Mouse (Mus musculus) adrenal gland, postnatal 25 days (tissue): ENCODE data around the gene Nsun5. TPM values are rescaled to one million over a fixed set of nuclear protein-coding genes. Genes with fewer than 3 reads are reported as not detected.

Source experiments
- DNase-seq: peaks from one replicate; pipeline ENCODE4 v3.0.0; 2021; ENCODE audit warnings: mixed read lengths
- microRNA-seq, 2 experiments: library from miRNA; unstranded; fragments of <30 nt; microRNA quantifications; one replicate each; pipeline ENCODE4 v1.2.0; 2021
- total RNA-seq: library from RNA; stranded (reverse); gene quantifications from 2 replicates; pipeline ENCODE4 v1.2.3, GENCODE M21; 2021

Gene Nsun5
- total RNA-seq, 1 experiment from 2014 or later, result 25.0 TPM

DNA sequence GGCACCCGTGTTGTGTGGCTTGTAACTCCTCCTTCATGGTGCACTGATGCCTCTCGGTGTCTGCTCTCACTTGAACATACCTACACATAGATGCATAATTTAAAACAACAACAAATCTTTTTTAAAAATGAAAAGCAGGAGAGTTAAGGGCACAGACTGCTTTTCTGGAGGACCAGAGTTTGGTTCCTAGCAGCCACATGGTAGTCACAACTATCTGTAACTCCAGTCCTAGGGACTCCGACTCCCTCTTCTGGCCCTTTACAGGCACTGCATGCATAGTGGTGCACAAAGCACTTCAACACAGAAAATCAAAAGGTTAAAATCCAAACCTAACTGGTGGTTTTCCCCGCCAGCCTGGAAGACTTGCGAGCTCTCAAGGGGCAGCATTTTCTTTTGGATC, 3.8 kb downstream of the Nsun5 start:
- DNase-seq, result no peak

DNA sequence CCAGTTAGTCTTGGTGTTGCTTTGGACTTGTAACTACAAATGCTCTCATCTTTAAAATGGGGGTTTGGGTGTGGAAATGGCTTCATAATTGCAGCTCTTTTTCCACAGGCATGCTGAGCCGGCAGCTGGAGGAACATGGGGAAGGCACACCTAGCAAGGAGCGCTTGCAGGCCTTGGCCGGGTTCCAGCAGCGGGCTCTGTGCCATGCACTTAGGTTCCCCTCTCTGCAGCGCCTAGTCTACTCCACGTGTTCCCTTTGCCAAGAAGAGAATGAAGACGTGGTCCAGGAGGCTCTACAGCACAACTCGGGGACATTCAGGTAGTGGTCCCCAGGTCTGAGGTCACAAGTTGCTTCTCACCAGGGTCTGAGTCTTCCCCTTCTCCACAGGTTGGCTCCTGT, 5.4 kb downstream of the Nsun5 start:
- DNase-seq, result peak; percentile 66

DNA sequence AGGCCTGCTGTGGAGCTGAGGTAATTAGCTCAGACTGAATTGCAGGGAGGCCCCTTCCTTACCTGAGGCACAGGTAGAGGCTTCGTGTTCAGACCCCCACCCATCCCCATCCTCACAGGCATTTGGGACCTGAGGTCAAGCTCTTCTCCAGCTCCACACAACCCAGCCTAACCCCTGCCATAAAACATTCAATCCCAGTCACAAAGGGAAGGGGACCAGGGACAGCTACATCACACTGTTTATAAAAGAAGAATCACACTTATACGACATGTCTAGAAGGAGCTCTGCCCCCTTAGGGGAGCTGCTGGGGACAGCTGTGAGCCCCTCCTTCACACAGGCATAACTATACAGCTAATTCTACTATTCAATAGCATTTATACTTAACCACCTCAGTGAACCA, 6.6 kb downstream of the Nsun5 start:
- no peak for DNase-seq

DNA sequence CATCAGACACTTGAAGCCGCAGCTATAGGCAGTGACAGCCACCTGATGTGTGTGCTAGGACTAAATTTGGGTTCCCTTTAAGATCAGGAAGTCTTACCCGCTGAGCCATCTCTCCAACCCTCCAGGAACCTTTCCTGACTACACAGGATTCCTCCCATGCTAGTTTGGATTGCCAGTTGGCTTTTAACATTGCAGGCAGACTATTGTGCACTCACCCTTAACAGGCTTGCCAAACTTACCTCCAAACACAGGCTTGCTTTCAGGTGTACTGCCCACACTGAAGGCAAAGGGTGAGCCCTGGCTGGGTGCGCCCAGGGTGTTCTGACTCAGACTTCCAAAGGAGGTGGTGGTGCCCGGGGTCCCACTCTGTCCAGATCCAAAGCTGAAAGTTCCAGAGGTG, 10.9 kb downstream of the Nsun5 start:
- DNase-seq, result no peak

DNA sequence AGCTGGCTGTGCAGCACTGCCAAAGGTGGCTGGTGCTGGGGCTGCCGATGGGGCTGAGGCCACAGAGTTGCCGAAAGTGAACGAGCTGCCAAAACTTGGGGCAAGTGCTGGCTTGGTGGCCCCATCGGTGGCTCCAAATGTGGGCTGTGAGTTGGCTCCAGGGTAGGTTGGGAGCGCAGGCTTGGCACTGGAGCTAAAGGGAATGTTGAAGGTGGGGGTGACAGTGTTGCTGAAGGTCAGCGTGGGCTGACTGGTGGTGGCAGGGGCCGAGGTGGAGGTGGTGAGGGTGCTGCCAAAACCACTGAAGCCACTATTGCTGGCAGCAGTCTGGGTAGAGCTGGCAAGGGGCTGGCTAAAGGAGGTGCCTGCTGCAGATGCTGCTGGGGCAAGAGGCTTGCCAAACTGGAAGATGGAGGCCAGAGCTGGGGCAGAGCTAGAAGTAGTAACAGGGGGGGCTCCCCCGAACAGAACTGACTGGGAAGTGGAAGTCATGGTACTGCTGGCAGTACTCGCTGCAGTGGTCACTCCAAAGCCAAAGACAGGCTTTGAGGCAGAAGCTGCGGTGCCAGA, 11.7 kb downstream of the Nsun5 start:
- no peak for DNase-seq

DNA sequence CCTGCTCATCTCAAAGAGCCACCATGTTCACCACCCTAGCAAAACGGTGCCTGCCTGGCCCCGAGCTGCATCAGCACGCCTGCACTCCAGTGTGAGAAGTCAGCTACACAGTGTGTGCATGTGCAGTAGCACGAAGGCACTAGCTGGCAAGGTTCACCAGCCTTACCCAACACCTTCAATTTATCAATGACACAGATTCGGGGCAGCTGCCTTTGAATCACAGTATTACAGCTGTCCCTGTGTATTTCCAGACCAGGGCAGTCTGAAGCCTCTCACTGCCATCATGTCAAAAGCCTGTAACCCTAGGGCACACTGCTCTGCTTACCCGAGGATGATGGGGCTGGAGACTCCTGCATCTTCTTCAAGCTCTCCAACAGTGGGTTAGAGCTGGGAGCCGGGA, 13.0 kb downstream of the Nsun5 start:
- DNase-seq, result no peak

DNA sequence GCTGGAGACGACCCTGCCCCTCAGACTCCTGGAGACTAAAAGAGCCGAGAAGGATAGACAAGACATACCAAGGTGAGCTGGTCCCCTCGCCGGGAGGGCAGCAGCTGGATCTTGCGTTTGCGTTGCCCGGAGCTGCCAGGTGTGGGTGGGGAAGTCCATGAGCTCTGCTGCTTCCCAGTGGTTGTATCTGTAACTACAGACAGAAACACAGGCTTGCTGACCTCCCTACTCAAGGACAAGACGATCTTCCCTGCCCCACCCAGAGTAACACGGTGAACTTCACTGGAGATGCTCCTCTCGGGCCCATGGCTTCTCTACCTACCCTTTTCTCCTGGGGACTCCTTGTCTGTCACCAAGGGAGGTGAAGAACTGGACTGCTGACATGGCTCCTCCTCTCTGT, 14.0 kb downstream of the Nsun5 start:
- DNase-seq, result no peak

DNA sequence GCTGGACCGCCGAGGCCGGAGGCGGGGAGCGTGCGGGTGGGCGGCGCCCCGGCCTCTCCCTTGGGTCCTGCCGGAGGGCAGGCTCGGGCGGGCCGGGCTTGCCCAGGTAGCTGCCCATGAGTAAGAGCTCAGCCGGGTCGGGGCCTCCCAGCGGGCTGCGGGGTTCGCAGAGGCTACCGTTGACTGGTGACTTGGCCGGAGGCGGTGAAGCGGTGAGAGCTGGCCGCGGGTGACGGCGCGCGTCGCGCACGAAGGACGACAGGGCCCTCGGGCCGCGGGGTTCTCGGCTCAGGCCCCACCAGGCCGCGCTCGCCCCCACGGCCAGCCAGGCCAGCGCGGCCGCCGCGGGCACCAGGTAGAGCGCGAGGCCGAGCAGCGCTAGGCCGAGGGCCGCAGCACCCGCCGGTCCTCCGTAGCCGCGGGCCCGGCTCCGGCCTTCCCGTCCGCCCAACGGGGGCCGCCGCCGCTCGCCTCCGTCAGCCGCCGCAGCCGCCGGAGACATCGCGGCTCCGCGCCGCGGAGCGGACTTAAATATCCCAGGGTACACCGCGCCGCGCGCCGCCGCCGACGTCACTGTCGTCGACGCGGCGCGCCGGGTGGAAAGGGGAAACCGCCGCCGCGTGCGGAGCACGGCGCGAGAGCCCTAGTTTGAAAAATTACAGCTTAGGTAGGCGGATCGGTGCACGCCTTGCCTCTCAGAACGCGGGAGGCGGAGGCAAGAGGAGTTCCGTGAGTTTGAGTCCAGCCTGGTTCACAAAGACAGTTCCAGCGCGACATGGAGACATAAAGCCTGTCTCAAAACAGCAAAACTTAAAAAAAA, 24.5 kb downstream of the Nsun5 start, which contains the start of gene Pom121:
Gene Pom121 (minus strand): TSS at position 543 of the 820 bp plus-strand sequence.
- peak; percentile 86 for DNase-seq

DNA sequence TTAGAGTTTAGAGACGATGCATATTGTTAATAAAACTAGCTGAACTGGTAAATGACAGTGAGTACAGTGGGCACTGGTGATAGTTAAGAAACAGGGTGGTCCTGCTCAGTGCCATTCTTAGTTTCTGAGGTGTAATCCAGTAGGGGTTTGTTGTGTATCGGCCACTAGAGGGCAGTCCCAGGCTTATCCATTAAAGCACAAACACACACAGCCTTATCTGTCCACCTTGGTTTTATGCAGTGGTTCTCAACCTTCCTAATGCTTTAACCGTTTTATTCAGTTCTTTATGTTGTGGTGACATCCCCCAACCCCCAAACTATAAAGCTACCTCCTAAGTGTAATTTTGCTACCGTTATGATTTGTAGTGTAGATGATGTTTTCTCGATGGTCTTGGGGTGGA, 26.1 kb downstream of the Nsun5 start:
- DNase-seq, result no peak

DNA sequence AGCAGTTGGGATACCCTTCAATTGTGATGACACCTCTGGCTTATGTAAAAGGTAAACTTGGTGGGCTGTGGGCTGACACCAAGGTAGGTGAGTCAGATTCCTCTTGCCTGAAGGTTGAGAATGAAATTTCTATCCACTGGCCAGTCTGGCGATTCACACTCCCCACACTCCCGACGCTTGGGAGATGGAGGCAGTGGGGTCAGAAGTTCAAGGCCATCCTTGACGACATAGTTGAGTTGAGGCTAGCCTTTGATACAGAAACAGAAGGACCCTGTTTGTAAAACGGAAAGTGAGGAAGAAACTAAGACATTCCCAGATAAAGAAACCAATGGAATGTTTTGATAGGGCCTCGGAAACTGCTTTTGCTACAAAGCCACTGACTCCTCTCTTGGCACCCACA, 29.6 kb downstream of the Nsun5 start:
- no peak for DNase-seq

DNA sequence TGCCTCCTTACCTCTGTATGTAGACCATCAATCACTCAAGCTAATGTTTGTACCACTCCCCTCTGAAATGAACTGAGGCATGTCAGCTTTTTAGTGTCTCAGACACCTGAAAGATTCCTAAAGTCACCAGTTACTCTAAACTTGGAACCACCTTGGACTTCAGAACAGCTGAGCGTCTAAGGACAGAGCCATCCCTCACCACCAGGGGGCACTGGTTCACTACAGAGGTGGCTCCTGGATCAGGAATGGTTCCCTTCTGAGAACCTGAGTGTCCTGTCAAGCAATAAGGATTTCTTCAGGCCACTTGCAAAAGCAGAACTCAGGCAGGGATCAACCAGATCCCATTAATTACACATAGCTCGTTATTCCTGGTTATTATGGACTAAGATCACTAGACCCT, 30.5 kb downstream of the Nsun5 start:
- DNase-seq, result peak; percentile 89

DNA sequence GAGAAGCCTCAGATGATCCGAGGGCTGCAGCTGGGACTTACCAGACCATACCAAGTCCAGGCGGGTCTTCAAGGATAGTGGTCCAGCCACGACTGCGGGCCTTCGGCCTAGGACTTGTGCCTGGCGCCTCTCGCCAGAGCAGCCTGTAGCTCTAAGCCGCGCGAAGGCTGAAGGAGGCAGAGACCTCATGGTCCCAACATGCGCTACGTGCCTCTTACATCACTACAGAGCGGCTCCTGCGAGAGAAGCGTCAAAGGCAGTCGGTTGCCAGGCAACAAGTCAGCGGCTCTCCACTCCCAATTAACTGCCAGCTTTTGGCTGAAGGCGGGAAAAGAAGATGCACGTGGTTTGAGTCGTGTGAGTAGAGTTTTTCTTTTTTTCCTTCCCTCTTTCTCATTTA, 34.9 kb downstream of the Nsun5 start:
- no peak for DNase-seq

DNA sequence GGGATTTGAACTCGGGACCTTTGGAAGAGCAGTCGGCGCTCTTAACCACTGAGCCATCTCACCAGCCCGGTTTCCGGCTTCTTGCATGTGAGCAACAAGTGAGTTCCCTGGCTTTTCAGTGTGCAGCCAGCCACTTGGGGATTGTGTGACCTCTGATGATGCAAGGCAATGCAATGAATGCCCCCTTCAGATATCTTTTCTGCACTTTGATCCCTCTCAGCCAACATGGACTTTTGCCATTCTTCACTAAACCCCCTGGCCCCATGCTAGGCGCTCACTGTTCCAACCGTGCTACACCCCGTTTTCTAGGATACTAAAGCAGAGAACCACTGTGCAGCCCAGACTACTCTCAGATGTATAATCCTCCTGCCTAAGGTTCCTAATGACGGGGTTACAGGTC, 35.7 kb downstream of the Nsun5 start:
- DNase-seq, result no peak

DNA sequence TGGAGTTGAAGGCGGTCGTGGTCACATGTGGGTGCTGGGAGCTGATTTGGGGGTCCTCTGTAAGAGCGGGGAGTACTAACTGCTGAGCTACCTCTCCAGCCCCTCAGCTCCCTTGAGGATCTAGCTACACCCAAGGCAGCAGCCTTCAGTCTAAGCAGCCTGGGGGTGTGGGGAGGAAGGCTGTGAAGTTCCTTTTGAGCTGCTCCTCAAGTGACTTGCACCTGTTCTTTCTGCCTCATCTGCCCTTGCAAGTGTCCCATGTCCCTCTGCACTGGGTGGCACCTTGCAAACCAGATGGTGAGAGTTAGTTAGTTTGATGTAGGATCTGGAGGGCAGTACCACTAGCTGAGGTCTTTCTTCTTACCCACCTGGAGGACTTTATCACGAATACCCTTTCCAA, 38.4 kb downstream of the Nsun5 start:
- DNase-seq, result no peak

DNA sequence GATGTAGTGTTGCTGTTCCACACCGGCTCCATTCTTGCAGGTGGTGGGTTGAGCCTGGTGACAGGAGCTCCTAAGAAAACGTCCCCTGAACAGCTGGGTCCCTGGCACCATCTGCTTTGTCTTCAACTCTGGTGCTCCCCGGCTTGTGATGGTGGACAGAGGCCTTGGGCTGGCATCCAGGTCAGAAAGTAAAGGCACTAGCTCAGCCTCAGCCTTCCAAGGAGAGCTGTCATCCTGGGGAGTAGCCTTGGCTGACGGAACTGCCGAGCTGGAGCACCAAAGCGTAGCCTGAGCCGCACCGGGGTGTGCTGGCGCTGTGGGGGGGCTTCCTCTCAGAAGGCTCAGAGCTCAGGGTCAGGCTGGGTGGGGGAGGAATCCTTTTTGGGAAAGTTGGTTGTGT, 40.5 kb downstream of the Nsun5 start:
- DNase-seq, result peak; percentile 47

Small RNAs within 50 kb of the gene (microRNA-seq; reads per million reads assigned to microRNA genes)
- gene Mir7033, result 0.69 to 1.8 reads per million in 2 experiments

Other genes starting within 250 kb of the Nsun5 start
- 31.5 and 46.0 TPM in 2 replicates for gene Tbl2, start 220.3 kb upstream of the Nsun5 start, total RNA-seq
- gene Bcl7b, start 201.7 kb upstream of the Nsun5 start, total RNA-seq, result 63.2 and 64.0 TPM in 2 replicates
- gene Baz1b, start 182.7 kb upstream of the Nsun5 start, total RNA-seq, result 85.7 and 114 TPM in 2 replicates
- gene Fzd9, start 118.7 kb upstream of the Nsun5 start, total RNA-seq, result 2.4 and 3.1 TPM in 2 replicates
- gene Fkbp6, start 19.9 kb upstream of the Nsun5 start, total RNA-seq, result 0.30 TPM in 1 of 2 replicates, not detected in the other
- gene Trim50, start 16.7 kb upstream of the Nsun5 start, total RNA-seq, result not detected in 2 replicates
- gene Pom121, start 24.6 kb downstream of the Nsun5 start, total RNA-seq, result 24.6 and 25.7 TPM in 2 replicates
- gene Hip1, start 175.2 kb downstream of the Nsun5 start, total RNA-seq, result 24.3 and 27.1 TPM in 2 replicates
- not detected in 2 replicates for gene Ccl26, start 193.6 kb downstream of the Nsun5 start, total RNA-seq
- 0.61 TPM in 1 of 2 replicates, not detected in the other for gene Ccl24, start 203.1 kb downstream of the Nsun5 start, total RNA-seq